Mouse (Mus musculus) thymus, adult 2 months (tissue): Measurements from ENCODE around the gene Pced1a. TPM values are rescaled to one million over a fixed set of nuclear protein-coding genes. Genes with fewer than 3 reads are reported as not detected.

ENCODE experiments used
- DNase-seq: peaks from one replicate; pipeline ENCODE4 v3.0.0; 2021
- H3K27ac ChIP-seq: fragments of 200-500 bp; 2 replicates; pipeline ENCODE4 v1.5.1; 2012; ENCODE audit warnings: low read length, control low read depth; ENCODE audit not compliant: control insufficient read depth, insufficient read depth
- H3K27me3 ChIP-seq: fragments of 200-500 bp; 2 replicates; pipeline ENCODE4 v1.6.1; 2012; ENCODE audit warnings: mild to moderate bottlenecking, low read length, moderate library complexity, mixed read lengths; ENCODE audit not compliant: control insufficient read depth, insufficient read depth
- H3K36me3 ChIP-seq: fragments of 200-500 bp; 2 replicates; pipeline ENCODE4 v1.6.1; 2012; ENCODE audit warnings: mild to moderate bottlenecking, low read length, moderate library complexity; ENCODE audit not compliant: control insufficient read depth, insufficient read depth
- H3K4me1 ChIP-seq: fragments of 200-500 bp; replicated peaks from 2 replicates; pipeline ENCODE4 v1.6.1; 2012; ENCODE audit warnings: low read length; ENCODE audit not compliant: control insufficient read depth, insufficient read depth
- H3K4me3 ChIP-seq: fragments of 200-500 bp; 2 replicates; pipeline ENCODE4 v1.5.1; 2012; ENCODE audit warnings: mild to moderate bottlenecking, low read length, control low read depth, moderate library complexity; ENCODE audit not compliant: control insufficient read depth, insufficient read depth
- CTCF ChIP-seq: fragments of 200-500 bp; IDR thresholded peaks from 2 replicates; pipeline ENCODE4 v1.5.1; 2012; ENCODE audit warnings: mild to moderate bottlenecking, control low read depth, low read length, moderate library complexity, borderline replicate concordance; ENCODE audit not compliant: control insufficient read depth, poor library complexity, insufficient read depth; ENCODE audit errors: extremely low read depth
- POLR2A ChIP-seq: fragments of 200-500 bp; IDR thresholded peaks from 2 replicates; pipeline ENCODE4 v1.6.1; 2012; ENCODE audit warnings: mild to moderate bottlenecking, low read length, control low read depth, moderate library complexity; ENCODE audit not compliant: control insufficient read depth, poor library complexity, insufficient read depth; ENCODE audit errors: extremely low read depth
- WGBS: fragments of 180-500 bp; shearing (Covaris S2); methylation state at CpG from one replicate; pipeline ENCODE4 v1.1.7; 2018; 5-methylcytosine and 5-hydroxymethylcytosine counted together
- polyA plus RNA-seq: library from polyadenylated mRNA; depleted of rRNA; stranded (reverse); fragments of >200 nt; gene quantifications from 2 replicates; pipeline ENCODE4 v1.2.3, GENCODE M21; 2012

The Pced1a gene
- polyA plus RNA-seq, 1 experiment: 44.7 TPM

GRCm38 (mm10) chr2:130459576-130459975, 35.1 kb upstream of the Pced1a start:
- DNase-seq: no peak
- no peaks in the 10 kb centered on the region for H3K27me3 ChIP-seq
- H3K36me3 ChIP-seq: no peaks in the 10 kb centered on the region
- no peaks in the 10 kb centered on the region; the same call in 1 of the 2 replicates for H3K4me1 ChIP-seq
- no peak overlapping the region for H3K27ac ChIP-seq
- WGBS: 97% methylated on average over 3 of the region's 3 CpGs
- TF ChIP-seq POLR2A: no peak
- no peak for TF ChIP-seq CTCF
- H3K4me3 ChIP-seq: no peak overlapping the region

GRCm38 (mm10) chr2:130457871-130458270, 33.4 kb upstream of the Pced1a start:
- Histone ChIP-seq H3K4me3 (no peak overlapping the region), H3K27me3 (no peaks in the 10 kb centered on the region), H3K4me1 (no peaks in the 10 kb centered on the region; the same call in 1 of the 2 replicates), H3K36me3 (no peaks in the 10 kb centered on the region), H3K27ac (no peak overlapping the region)
- no peak for TF ChIP-seq POLR2A
- TF ChIP-seq CTCF: no peak
- no peak for DNase-seq
- WGBS: 94% methylated on average over 3 of the region's 3 CpGs

- H3K27me3 ChIP-seq: no peaks in the 10 kb centered on the region
- no peak overlapping the region for H3K4me3 ChIP-seq
- no peak for TF ChIP-seq POLR2A
- TF ChIP-seq CTCF: no peak
- WGBS: 90% methylated on average over 6 of the region's 6 CpGs
- no peaks in the 10 kb centered on the region for H3K36me3 ChIP-seq
- peaks cover 10% of the 10 kb centered on the region for H3K4me1 ChIP-seq
- DNase-seq: no peak
- no peak overlapping the region for H3K27ac ChIP-seq
Measured at GRCm38 (mm10) chr2:130454748-130455370, 30.4 kb upstream of the Pced1a start.

- Histone ChIP-seq H3K27ac (no peak overlapping the region), H3K36me3 (no peaks in the 10 kb centered on the region), H3K27me3 (no peaks in the 10 kb centered on the region; the same call in 1 of the 2 replicates), H3K4me1 (peaks cover 15% of the 10 kb centered on the region), H3K4me3 (no peak overlapping the region)
- 90% methylated on average over 6 of the region's 6 CpGs for WGBS
- no peak for DNase-seq
- TF ChIP-seq CTCF (no peak), POLR2A (no peak)
Measured at GRCm38 (mm10) chr2:130453421-130453820, 28.9 kb upstream of the Pced1a start.

GRCm38 (mm10) chr2:130452266-130452665, 27.8 kb upstream of the Pced1a start:
- Histone ChIP-seq H3K27me3 (no peaks in the 10 kb centered on the region; the same call in 1 of the 2 replicates), H3K27ac (no peak overlapping the region), H3K36me3 (no peaks in the 10 kb centered on the region), H3K4me3 (no peak overlapping the region), H3K4me1 (peaks cover 15% of the 10 kb centered on the region)
- TF ChIP-seq POLR2A (no peak), CTCF (no peak)
- no peak for DNase-seq
- 97% methylated on average over 2 of the region's 2 CpGs for WGBS

GRCm38 (mm10) chr2:130451727-130452090, 27.2 kb upstream of the Pced1a start:
- TF ChIP-seq CTCF (no peak), POLR2A (no peak)
- Histone ChIP-seq H3K27ac (no peak overlapping the region), H3K36me3 (no peaks in the 10 kb centered on the region), H3K4me1 (peaks cover 15% of the 10 kb centered on the region), H3K4me3 (no peak overlapping the region), H3K27me3 (no peaks in the 10 kb centered on the region; the same call in 1 of the 2 replicates)
- DNase-seq: no peak
- WGBS: 71% methylated on average over 3 of the region's 3 CpGs
